Mouse (Mus musculus): Measurements from ENCODE around the gene Dock9.

Dock9 gene

DNA sequence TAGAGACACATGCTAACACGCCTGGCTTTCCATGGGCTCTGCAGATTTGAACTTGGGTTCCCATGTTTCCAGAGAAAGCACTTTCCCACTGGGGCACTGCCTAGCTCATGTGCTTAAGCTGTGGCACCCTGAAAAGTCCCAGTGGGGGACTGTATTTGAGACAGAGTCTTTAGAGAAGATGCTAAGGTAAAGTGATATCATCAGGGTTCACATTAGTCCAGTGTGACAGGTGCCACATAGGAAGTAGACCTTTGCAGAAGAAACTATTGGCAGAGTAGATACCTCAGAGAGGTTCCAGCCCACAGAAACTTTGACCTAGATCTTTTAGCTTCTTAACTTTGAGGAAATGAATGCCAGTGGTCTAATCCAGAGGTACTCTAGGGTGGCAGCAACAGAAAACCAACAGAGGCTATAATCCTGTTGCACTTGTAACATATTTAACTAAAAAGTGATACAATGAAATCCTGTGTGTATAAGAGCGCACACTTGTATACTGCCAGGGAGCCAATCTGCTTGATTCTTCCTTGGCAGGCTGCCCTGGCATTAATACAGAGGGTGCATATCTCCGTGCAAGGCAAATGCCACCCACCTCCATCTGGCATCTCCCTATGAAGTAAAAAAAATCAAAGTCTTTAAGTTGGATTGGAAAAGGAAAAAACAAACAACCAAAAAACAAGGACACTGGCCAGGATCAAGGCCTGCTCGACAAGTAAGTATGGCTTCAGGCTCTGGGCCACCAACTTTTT lies 179.8 kb downstream of the Dock9 start:
- no peak for DNase-seq (ENCODE audit: low spot score)

DNA sequence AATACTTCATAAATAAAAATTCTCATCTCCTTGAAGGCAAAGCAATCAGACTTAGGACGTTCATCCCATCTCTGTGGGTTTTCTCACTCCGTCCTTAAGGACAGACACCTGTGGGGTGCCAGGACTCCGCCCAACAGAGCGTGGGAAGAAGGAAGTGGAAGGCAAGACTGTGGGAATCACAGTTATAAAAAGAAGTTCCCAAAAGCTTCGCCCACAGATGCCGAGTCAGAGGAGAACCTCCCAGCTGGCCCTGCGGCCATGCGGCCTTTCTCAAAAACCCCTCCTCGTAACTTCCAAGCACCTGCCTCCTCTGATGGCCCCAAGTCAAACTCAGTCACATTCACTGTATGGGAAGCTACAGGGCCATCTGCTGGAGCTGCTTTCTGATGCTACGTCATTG lies 182.2 kb downstream of the Dock9 start:
- no peak for DNase-seq (ENCODE audit: low spot score)

DNA sequence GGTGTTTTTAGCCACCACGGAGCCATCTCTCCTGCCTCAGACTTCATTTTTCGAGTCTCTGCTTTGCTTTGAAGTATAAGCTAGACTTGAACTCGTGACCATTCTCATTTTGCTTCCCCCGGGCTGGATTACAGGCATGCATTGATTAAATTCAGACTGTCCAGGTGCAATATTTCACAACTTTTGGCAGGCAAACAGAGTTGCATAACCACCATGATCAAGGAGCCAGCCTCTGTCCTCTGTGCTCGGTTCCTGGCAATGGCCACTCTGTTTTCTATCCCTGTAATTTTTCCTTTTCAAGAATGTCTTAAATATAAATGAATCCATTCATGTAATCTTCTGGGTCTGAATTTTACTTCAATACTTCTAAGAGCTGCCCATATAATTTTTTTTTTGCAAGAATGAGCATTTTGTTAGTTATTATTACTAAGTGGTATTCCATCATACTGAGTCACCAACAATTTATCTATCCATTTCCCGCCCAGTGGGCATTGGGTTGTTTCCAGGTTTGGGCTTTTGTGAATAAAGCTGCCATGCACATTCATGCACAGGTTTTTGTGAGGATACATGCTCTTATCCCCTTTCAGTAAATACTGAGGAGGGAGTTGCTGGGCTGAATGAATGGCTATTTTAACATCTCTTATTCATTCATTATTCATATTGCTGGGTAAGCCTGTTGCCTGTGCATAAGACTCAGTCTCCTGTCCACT lies 183.0 kb downstream of the Dock9 start:
- no peak for DNase-seq (ENCODE audit: low spot score)

DNA sequence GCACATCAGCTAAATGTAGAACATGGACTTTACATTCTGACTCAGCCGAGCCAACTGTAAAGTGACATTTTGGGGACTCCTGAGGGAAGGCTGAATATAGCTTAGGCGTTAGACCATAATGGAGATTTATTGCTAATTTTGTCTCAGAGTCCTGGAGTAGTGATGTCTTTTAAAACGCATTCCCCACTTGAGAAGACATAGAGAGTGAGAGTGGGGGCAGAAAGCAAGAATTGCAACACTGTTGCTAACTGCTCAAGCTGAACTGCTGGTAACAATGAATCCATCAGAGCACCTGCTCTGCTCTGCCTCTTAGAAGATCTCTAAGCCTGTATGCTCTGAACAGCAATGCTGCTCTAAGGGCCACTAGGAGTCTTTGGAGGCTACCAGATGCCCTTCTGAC lies 184.1 kb downstream of the Dock9 start:
- no peak for DNase-seq (ENCODE audit: low spot score)

DNA sequence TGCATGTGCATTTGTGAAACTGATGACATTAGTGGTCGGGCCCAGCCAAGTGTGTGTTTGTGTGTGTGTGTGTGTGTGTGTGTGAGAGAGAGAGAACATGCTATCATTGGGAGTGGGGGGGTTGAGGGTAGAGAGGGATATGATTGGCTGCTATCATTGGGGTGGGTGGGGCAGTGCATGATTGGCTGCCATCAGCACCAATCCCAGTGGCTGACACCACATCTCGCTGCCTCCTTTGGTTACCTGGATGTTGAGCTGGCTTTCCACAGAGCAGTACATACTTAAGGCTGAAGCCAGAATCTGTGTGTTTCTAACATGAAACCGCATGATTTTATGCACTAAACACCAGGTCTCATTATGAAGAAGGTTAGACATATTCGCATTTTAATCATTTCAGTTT lies 184.7 kb downstream of the Dock9 start:
- DNase-seq (ENCODE audit: low spot score): no peak

DNA sequence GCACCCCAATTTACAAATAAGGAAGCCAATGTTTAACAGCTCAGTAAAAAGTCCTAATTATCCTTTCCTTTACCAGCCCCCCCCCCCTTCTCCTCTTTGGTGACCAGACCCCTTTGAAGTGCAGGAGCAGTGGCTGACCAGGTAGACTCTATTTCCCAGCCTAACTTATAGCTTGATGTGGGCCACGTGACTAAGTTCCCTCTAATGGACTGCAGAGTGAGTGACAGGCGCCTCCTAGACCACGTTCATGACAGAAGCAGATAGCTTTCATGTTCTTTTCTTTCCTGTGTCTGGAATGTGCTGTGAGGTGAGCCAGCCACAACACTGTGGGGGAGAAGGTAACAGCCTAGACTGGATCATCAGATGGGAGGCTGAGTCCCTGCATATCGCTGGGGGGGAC lies 186.1 kb downstream of the Dock9 start:
- no peak for DNase-seq (ENCODE audit: low spot score)

DNA sequence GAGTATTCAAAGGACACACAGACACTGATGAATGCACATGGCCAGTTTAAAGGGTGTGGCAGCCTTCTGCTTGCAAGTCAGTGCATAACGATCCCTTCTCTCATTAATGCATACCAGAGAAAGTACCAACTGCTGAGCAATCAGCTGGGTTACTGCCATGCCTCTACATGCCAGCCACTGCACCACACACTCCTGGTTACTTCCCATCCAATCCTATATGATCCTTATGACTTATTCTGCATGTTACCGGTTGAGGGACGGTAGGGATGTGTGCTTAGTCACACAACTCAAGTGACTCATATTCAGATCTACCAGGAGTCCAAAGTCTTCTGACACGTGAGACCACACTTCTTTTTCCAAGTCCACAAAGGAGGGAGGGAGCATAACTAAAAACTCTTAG lies 186.5 kb downstream of the Dock9 start:
- DNase-seq (ENCODE audit: low spot score): no peak

DNA sequence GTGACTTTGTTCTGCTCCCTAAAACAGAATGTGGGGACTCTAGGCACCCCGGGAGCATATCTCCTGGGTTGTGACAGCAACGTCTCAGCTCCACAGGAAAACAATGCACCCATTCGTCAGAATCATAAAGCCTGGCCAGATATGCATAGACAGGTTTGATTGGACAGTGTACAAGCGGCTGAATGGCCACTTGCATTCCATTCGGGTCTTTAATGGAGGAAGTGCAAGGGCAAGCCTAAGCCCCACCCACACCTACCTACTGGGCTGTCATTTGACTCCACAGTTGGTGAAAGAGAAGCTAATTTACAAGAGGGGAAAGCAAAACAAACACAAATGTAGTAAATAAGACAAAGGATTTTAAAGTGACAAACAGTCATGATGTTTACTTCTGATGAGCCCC lies 189.1 kb downstream of the Dock9 start:
- no peak for DNase-seq (ENCODE audit: low spot score)

DNA sequence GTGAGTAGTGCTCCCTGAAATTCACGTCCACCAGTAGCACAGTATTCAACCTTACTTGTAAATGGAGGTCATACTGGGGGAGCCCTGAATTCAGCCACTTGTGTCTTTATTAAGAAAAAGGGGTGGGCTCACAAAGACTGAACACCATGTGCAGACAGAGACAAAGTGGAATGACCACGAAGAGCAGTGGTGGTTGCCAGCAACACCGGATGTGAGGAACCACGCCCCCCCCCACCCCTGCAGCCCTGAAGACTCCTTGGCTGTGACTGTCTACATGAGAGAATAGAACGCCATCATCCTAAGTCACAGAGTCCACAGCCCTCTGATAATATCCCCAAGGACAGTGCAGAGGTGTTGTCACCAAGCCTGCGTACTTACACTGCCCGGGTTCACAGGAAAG lies 191.2 kb downstream of the Dock9 start:
- no peak for DNase-seq (ENCODE audit: low spot score)

DNA sequence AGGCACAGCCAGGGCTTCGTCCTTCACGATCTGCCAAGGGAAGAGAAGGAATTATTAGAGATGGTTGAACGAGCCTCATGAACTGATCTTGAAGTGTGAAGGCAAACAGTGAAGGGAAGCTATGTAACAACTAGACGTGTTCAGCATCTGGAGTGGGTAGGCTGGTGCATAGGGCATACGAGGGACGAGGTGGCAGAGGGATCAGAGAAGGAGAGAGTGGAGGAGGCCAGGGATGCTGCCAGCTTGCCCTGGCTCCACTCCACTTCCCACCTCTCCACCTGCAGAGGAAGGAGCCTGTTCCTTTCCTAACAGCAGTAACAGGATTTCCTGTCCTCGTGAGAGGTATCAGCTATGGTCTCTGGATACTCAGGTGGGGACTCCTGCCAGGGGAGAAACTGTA lies 192.4 kb downstream of the Dock9 start:
- no peak for DNase-seq (ENCODE audit: low spot score)

DNA sequence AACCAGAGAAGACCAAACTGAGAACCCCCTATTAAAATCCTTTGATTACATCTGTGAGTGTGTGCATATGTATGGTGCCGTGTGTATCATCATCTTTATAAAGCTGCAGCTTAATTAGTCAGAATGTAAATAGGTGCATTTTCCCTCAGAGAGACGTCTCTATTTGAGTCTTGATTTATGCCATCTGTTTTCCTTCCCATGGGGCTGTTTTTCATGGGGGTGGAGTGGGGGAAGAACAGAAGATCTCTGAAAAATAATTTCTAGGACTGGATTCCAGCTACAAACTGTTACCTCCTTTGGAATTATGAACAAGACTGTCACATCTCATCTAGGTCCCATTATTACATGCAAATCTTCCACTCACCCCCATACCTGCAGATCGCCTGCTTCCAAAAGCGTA lies 193.1 kb downstream of the Dock9 start:
- DNase-seq (ENCODE audit: low spot score): no peak

DNA sequence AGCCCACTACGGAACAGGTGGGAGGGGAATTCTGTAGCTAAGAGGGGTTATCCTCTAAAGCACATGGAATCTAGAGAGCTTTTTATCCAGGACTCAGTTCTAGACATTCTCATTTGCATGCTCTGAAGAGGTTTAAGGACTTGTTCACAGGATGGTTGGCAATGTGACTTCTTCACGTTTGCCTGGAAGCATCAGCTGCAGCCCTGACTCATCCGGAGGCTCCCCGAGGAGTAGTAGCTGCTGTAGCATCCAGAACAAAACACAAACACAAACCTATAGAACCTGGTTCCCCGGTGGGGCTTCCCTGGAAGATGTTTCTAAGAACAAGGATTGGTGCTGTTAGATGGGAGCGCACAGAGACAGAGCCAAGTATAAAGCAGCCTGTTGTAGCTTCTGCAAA lies 195.0 kb downstream of the Dock9 start:
- no peak for DNase-seq (ENCODE audit: low spot score)

DNA sequence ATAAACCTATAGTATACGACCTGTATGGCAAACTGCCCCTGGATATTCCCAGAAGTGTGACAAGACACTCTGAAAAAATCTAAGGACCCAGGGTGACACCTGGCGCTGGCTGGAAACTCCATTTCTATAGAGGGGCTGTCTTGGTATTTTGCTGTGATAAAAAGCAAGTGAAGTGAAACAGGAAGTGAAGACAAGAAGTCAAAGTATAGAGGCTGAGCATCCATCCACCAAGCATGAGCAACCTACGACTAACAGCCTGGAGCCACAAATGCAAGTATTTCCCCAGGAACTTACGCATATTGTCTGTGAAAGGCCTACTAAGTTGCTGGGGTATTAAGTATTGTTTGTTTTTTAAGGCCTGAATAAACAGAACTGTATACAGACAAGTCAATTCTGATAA lies 197.1 kb downstream of the Dock9 start:
- no peak for DNase-seq (ENCODE audit: low spot score)

DNA sequence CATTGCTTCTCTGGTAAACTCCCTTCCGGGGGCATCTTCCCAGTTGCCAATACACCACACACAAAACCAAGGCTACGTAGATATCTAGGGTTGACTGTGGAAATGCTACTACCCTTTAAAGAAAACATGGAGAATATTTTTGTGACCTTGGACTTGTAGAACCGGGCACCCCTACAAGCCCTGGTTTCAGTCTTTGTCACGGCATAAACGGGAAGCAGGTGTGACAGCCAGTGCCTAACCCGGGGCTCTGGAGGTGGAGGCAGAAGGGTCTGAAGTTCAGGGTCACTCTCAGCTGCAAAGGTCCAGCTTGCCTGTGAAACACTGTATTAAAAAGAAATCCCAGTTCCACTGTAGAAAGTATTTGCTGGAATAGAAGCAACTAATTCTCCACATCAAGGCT lies 200.6 kb downstream of the Dock9 start:
- DNase-seq (ENCODE audit: low spot score): no peak

DNA sequence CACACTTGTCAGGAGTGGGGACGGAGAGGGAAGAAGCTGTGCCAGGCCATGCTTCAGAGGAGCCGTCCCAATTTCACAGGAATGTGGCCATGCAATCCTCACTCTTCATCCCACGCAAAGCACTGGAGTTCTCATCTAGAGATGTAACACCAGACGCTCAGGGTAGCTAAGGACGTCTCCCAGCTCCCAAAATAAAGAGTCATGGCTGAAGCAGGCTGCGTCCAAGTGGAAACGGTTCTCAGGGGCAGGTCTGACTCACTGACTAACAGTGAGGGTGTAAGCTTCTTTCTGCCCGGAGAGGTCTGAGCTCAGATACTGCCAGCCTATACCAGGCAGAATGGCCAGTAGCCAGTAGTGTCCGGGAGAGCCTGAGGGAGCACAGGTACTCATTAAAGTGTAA lies 201.0 kb downstream of the Dock9 start:
- no peak for DNase-seq (ENCODE audit: low spot score)

DNA sequence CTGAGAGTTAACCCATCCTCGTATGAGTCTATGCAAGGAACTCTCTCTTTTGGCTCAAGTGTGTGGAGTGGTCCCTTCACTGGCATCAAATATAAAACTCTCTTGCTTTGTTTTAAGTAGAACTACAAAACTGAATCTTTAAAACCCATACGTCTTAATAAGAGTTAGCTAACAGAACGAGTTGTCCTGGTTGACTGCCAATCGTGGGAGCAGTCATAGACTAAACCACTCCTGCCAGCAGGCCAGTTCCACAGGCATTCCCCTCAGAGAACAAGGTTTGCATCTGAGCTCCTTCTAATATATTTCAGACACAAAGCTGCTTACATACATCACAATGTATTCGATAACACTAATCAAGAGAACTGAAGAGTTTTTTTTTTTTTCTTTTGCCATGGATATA lies 203.0 kb downstream of the Dock9 start:
- DNase-seq (ENCODE audit: low spot score): no peak

DNA sequence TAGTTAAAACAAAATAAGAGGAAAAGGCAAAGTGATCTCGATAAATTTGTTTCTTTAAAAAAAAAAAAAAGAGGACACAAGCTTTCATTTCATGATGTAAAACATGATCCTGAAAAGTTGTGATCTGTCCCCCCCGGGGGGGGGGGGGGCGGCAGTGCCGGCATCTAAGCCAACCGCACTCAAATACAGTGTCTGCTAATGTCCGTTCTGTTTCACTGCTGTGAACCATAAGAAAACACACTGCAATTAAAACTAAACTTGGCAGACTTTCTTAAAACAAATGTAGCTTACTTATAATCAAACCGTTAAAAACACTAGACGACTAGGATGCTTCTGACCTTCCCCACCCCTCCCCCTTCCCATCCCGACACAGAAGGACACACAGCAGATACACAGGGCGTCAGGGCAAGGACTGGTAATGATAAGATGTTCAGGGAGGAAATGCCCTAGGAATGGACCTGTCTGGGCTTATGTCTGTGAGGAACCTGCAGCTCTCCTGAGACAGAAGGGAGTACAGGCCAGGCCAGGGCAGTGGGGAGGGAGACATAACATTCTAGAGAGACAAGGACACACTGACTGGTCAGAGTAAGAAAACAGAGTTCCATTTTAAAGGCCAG lies 204.2 kb downstream of the Dock9 start:
- DNase-seq (ENCODE audit: low spot score): no peak

DNA sequence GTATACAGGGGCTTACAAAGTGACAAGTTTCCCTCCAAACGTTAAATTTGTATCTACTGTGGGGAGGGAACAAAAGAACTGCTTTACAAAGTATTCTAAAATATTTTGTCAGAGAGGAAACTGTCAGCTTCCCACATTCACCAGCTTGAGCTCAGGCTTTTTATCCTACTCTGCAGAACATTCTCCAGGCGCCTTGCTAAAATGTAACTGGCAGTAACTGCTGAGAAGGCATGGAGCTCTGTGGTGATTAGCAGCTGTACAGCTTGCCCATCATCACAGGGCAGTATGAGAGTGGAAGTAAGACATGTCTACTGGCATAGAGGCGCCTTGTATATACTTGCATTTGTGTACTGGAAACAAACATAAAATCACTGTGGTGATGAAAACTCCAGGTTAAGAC lies 204.7 kb downstream of the Dock9 start:
- DNase-seq (ENCODE audit: low spot score): no peak

DNA sequence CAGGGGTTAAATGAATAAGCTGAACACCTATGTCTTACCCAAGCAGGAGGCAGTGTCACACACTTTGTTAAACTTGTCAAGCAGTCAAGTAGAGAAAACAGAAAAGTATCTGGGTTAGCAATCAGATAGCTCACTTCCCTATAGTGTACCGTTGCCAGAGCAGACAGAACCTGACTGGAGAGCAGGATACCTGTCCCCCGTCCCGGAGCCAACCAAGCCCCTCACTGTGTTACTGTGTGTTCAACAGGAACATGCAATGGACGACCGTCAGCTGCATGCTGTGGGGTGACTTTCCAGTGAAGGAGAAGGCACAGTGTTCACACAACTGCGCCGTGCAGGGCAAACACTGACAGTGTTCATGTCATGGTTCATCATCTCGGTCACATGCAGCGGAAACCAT lies 205.3 kb downstream of the Dock9 start:
- no peak for DNase-seq (ENCODE audit: low spot score)

DNA sequence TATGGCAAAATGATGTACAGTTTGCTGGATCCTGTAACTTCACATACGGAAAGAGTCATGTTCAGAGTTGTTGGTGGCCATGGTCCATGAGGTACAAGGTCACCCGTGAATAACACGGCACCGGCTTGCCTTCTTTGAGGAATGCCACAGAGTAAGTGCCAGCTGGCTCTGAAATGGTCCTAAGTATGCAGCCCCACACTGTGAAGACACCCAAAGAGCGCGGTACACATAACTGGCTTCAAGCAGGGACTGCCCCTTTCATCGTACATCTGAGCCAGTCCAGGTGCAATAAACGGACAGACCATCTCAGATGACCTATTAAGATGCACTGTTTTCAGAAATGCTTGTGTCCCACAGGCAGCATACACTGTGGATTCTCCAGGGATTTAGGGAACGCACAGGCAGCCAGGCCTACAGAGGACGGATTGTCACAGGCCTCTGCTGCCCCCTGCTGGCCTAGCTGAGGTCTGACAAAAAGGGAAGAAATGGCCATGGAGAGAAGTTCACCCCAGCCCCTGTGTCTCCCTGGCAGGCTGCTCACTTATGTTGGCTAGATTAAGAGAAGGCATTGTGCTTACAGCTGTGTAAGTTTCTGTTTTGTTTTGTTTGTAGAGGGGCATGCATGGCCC lies 208.4 kb downstream of the Dock9 start:
- peak; percentile 21 for DNase-seq (ENCODE audit: low spot score)

DNA sequence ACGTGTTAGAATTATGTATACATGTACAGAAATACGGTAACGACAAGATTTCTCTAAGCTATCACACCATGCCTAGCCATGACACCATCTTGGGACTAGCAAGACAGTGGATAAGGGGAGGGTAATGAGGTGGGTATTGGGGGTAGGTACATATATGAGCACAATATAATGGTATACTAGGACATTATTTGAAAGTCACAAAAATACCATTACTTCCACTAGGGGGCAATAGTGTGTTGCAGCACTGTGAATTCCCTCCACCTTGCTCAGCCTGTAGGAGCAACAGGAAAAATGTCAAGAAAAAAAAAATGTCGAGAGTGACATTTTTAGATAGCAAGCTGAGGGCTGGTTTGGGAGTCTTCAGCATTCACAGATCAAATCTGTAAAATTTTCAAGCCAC lies 209.2 kb downstream of the Dock9 start:
- no peak for DNase-seq (ENCODE audit: low spot score)

DNA sequence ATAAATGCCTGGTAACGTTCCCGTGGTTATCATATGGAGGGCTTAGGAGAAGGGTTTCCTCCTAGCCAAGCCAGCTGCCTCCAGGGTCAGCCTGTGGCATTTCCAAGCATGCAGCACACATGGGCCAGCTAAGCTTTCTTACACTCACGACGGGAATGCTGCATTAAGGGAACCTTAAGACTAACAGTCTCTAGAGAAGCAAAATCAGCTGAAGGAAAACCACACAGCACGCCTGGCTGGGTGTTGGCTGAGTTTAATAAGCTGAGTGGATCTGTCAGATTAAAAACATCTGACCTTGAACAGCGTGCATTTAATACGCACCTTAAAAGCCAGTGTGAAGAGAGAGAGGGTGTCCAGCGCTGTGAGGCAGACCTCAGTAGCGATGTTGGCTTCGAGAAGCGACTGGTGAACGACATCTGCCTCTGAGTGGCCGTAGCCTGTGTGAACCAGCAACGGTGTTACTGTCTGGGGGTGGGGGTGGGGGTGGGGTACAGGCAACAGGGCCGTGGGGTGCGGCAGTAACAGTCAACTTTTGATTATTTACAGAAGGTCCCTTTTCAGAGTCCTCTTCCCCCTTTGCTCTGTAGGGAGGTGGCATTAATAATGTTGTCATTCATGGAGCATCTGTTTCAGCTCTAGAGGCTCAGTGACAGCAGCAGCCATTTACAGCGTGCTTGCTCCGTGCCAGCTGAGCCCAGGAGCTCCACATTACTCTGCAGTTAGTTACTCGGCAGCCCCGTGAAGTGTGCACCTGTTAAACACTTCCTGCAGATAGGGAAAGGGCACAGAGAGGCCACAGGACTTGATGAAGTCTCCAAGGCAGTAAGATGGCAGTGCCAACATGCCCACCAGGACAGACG lies 211.5 kb downstream of the Dock9 start:
- DNase-seq (ENCODE audit: low spot score): no peak

All from spleen, adult 12 weeks (tissue).